Mouse (Mus musculus): ENCODE data around the gene Kcnab2. TPM values are rescaled to one million over a fixed set of nuclear protein-coding genes. Genes with fewer than 3 reads are reported as not detected.

Kcnab2 gene
- polyA plus RNA-seq, 1 experiment from 2014 or later = 10.5 TPM

- H3K4me3 ChIP-seq (ENCODE audit: low read depth, low read length) = no peak overlapping the region
- H3K27me3 ChIP-seq (ENCODE audit: control insufficient read depth, insufficient read depth, low read length) = no peaks in the 10 kb centered on the region
- H3K36me3 ChIP-seq (ENCODE audit: control insufficient read depth, insufficient read depth, low read length) = no peaks in the 10 kb centered on the region
- no peak for DNase-seq (ENCODE audit: low spot score)
- no peak overlapping the region for H3K9ac ChIP-seq (ENCODE audit: low read length)
- no peak for ATAC-seq (replicated peaks; ENCODE audit: low FRiP score)
- 81% methylated on average over 3 of the region's 3 CpGs for WGBS
- H3K9me3 ChIP-seq (ENCODE audit: control insufficient read depth, low read length) = no peaks in the 10 kb centered on the region
- no peak overlapping the region for H3K27ac ChIP-seq (ENCODE audit: low read depth, low read length)
- no peak overlapping the region for H3K4me2 ChIP-seq (ENCODE audit: low read depth, low read length, severe bottlenecking)
- H3K4me1 ChIP-seq (replicated peaks; ENCODE audit: control insufficient read depth, insufficient read depth, low read length) = no peaks in the 10 kb centered on the region
These were observed 78.7 kb downstream of the Kcnab2 start for GRCm38 (mm10) chr4:152398926-152399325.

- Histone ChIP-seq H3K27me3 (ENCODE audit: control insufficient read depth, insufficient read depth, low read length) (no peaks in the 10 kb centered on the region), H3K9me3 (ENCODE audit: control insufficient read depth, low read length) (no peaks in the 10 kb centered on the region), H3K4me1 (replicated peaks; ENCODE audit: control insufficient read depth, insufficient read depth, low read length) (no peaks in the 10 kb centered on the region), H3K36me3 (ENCODE audit: control insufficient read depth, insufficient read depth, low read length) (no peaks in the 10 kb centered on the region), H3K9ac (ENCODE audit: low read length) (no peak overlapping the region), H3K27ac (ENCODE audit: low read depth, low read length) (no peak overlapping the region), H3K4me3 (ENCODE audit: low read depth, low read length) (no peak overlapping the region), H3K4me2 (ENCODE audit: low read depth, low read length, severe bottlenecking) (no peak overlapping the region)
- no peak for ATAC-seq (replicated peaks; ENCODE audit: low FRiP score)
- DNase-seq (ENCODE audit: low spot score) = no peak
- WGBS = 89% methylated on average over 17 of the region's 17 CpGs
These were observed 85.0 kb downstream of the Kcnab2 start for GRCm38 (mm10) chr4:152392627-152393026.

- 91% methylated on average over 5 of the region's 5 CpGs for WGBS
- no peaks in the 10 kb centered on the region for H3K36me3 ChIP-seq (ENCODE audit: control insufficient read depth, insufficient read depth, low read length)
- no peak overlapping the region for H3K4me2 ChIP-seq (ENCODE audit: low read depth, low read length, severe bottlenecking)
- H3K4me3 ChIP-seq (ENCODE audit: low read depth, low read length) = no peak overlapping the region
- ATAC-seq (replicated peaks; ENCODE audit: low FRiP score) = no peak
- H3K27me3 ChIP-seq (ENCODE audit: control insufficient read depth, insufficient read depth, low read length) = no peaks in the 10 kb centered on the region
- H3K27ac ChIP-seq (ENCODE audit: low read depth, low read length) = no peak overlapping the region
- H3K9ac ChIP-seq (ENCODE audit: low read length) = no peak overlapping the region
- no peak for DNase-seq (ENCODE audit: low spot score)
- H3K4me1 ChIP-seq (replicated peaks; ENCODE audit: control insufficient read depth, insufficient read depth, low read length) = no peaks in the 10 kb centered on the region
- H3K9me3 ChIP-seq (ENCODE audit: control insufficient read depth, low read length) = no peaks in the 10 kb centered on the region
These were observed 85.5 kb downstream of the Kcnab2 start for GRCm38 (mm10) chr4:152392192-152392591.

- DNase-seq (ENCODE audit: low spot score) (peak; percentile 61), ATAC-seq (replicated peaks; ENCODE audit: low FRiP score) (no peak)
- H3K4me1 ChIP-seq (replicated peaks; ENCODE audit: control insufficient read depth, insufficient read depth, low read length) = no peaks in the 10 kb centered on the region
- no peak overlapping the region for H3K4me2 ChIP-seq (ENCODE audit: low read depth, low read length, severe bottlenecking)
- H3K4me3 ChIP-seq (ENCODE audit: low read depth, low read length) = no peak overlapping the region
- H3K36me3 ChIP-seq (ENCODE audit: control insufficient read depth, insufficient read depth, low read length) = no peaks in the 10 kb centered on the region
- H3K9ac ChIP-seq (ENCODE audit: low read length) = no peak overlapping the region
- no peak overlapping the region for H3K27ac ChIP-seq (ENCODE audit: low read depth, low read length)
- WGBS = 58% methylated on average over 16 of the region's 16 CpGs
- H3K27me3 ChIP-seq (ENCODE audit: control insufficient read depth, insufficient read depth, low read length) = no peaks in the 10 kb centered on the region
- no peaks in the 10 kb centered on the region for H3K9me3 ChIP-seq (ENCODE audit: control insufficient read depth, low read length)
These were observed 92.0 kb downstream of the Kcnab2 start for GRCm38 (mm10) chr4:152385644-152386043.

GRCm38 (mm10) chr4:152382528-152383252 lies 95.0 kb downstream of the Kcnab2 start:
- no peak for ATAC-seq (replicated peaks; ENCODE audit: low FRiP score)
- Histone ChIP-seq H3K9me3 (ENCODE audit: control insufficient read depth, low read length) (no peaks in the 10 kb centered on the region), H3K27ac (ENCODE audit: low read depth, low read length) (no peak overlapping the region), H3K9ac (ENCODE audit: low read length) (no peak overlapping the region), H3K36me3 (ENCODE audit: control insufficient read depth, insufficient read depth, low read length) (no peaks in the 10 kb centered on the region), H3K4me1 (replicated peaks; ENCODE audit: control insufficient read depth, insufficient read depth, low read length) (no peaks in the 10 kb centered on the region), H3K4me2 (ENCODE audit: low read depth, low read length, severe bottlenecking) (no peak overlapping the region), H3K4me3 (ENCODE audit: low read depth, low read length) (no peak overlapping the region), H3K27me3 (ENCODE audit: control insufficient read depth, insufficient read depth, low read length) (no peaks in the 10 kb centered on the region)
- 84% methylated on average over 17 of the region's 17 CpGs for WGBS
- DNase-seq (ENCODE audit: low spot score) = no peak

- no peak overlapping the region for H3K27ac ChIP-seq (ENCODE audit: low read depth, low read length)
- WGBS = 50% methylated on average over 7 of the region's 7 CpGs
- H3K4me3 ChIP-seq (ENCODE audit: low read depth, low read length) = no peak overlapping the region
- H3K9me3 ChIP-seq (ENCODE audit: control insufficient read depth, low read length) = no peaks in the 10 kb centered on the region
- H3K4me1 ChIP-seq (replicated peaks; ENCODE audit: control insufficient read depth, insufficient read depth, low read length) = peaks cover 10% of the 10 kb centered on the region; the same call in 1 of the 2 replicates
- DNase-seq (ENCODE audit: low spot score) (no peak), ATAC-seq (replicated peaks; ENCODE audit: low FRiP score) (no peak)
- H3K4me2 ChIP-seq (ENCODE audit: low read depth, low read length, severe bottlenecking) = no peak overlapping the region
- no peak overlapping the region for H3K9ac ChIP-seq (ENCODE audit: low read length)
- no peaks in the 10 kb centered on the region; the same call in 1 of the 2 replicates for H3K27me3 ChIP-seq (ENCODE audit: control insufficient read depth, insufficient read depth, low read length)
- no peaks in the 10 kb centered on the region for H3K36me3 ChIP-seq (ENCODE audit: control insufficient read depth, insufficient read depth, low read length)
These were observed 112.4 kb downstream of the Kcnab2 start for GRCm38 (mm10) chr4:152365228-152365627.

GRCm38 (mm10) chr4:152362180-152362579 lies 115.5 kb downstream of the Kcnab2 start:
- no peak overlapping the region for H3K4me2 ChIP-seq (ENCODE audit: low read depth, low read length, severe bottlenecking)
- H3K9ac ChIP-seq (ENCODE audit: low read length) = no peak overlapping the region
- H3K4me3 ChIP-seq (ENCODE audit: low read depth, low read length) = no peak overlapping the region
- DNase-seq (ENCODE audit: low spot score) (no peak), ATAC-seq (replicated peaks; ENCODE audit: low FRiP score) (no peak)
- H3K36me3 ChIP-seq (ENCODE audit: control insufficient read depth, insufficient read depth, low read length) = no peaks in the 10 kb centered on the region
- peaks cover 2% of the 10 kb centered on the region; the same call in 1 of the 2 replicates for H3K27me3 ChIP-seq (ENCODE audit: control insufficient read depth, insufficient read depth, low read length)
- WGBS = 78% methylated on average over 9 of the region's 9 CpGs
- H3K27ac ChIP-seq (ENCODE audit: low read depth, low read length) = no peak overlapping the region
- no peaks in the 10 kb centered on the region for H3K9me3 ChIP-seq (ENCODE audit: control insufficient read depth, low read length)
- H3K4me1 ChIP-seq (replicated peaks; ENCODE audit: control insufficient read depth, insufficient read depth, low read length) = peaks cover 10% of the 10 kb centered on the region; the same call in 1 of the 2 replicates

- no peak overlapping the region for H3K27ac ChIP-seq (ENCODE audit: low read depth, low read length)
- DNase-seq (ENCODE audit: low spot score) = peak; percentile 90
- peaks cover 10% of the 10 kb centered on the region; the same call in 1 of the 2 replicates for H3K4me1 ChIP-seq (replicated peaks; ENCODE audit: control insufficient read depth, insufficient read depth, low read length)
- no peaks in the 10 kb centered on the region for H3K9me3 ChIP-seq (ENCODE audit: control insufficient read depth, low read length)
- H3K4me3 ChIP-seq (ENCODE audit: low read depth, low read length) = peak overlapping the region; percentile 24
- ATAC-seq (replicated peaks; ENCODE audit: low FRiP score) = peak; percentile 79
- H3K9ac ChIP-seq (ENCODE audit: low read length) = peak overlapping the region; percentile 29; the same call in 1 of the 2 replicates
- H3K36me3 ChIP-seq (ENCODE audit: control insufficient read depth, insufficient read depth, low read length) = no peaks in the 10 kb centered on the region
- under 1% methylated on average over 24 of the region's 24 CpGs for WGBS
- peak overlapping the region; percentile 52 for H3K4me2 ChIP-seq (ENCODE audit: low read depth, low read length, severe bottlenecking)
- peaks cover 2% of the 10 kb centered on the region; the same call in 1 of the 2 replicates for H3K27me3 ChIP-seq (ENCODE audit: control insufficient read depth, insufficient read depth, low read length)
These were observed 116.8 kb downstream of the Kcnab2 start for GRCm38 (mm10) chr4:152360855-152361254.

GRCm38 (mm10) chr4:152359700-152360099 lies 118.0 kb downstream of the Kcnab2 start:
- ATAC-seq (replicated peaks; ENCODE audit: low FRiP score) (no peak), DNase-seq (ENCODE audit: low spot score) (no peak)
- no peak overlapping the region for H3K27ac ChIP-seq (ENCODE audit: low read depth, low read length)
- H3K36me3 ChIP-seq (ENCODE audit: control insufficient read depth, insufficient read depth, low read length) = no peaks in the 10 kb centered on the region
- WGBS = 14% methylated on average over 10 of the region's 11 CpGs
- H3K9ac ChIP-seq (ENCODE audit: low read length) = no peak overlapping the region
- H3K9me3 ChIP-seq (ENCODE audit: control insufficient read depth, low read length) = no peaks in the 10 kb centered on the region
- H3K4me3 ChIP-seq (ENCODE audit: low read depth, low read length) = no peak overlapping the region
- no peak overlapping the region for H3K4me2 ChIP-seq (ENCODE audit: low read depth, low read length, severe bottlenecking)
- H3K4me1 ChIP-seq (replicated peaks; ENCODE audit: control insufficient read depth, insufficient read depth, low read length) = peaks cover 5% of the 10 kb centered on the region; the same call in 1 of the 2 replicates
- peaks cover 2% of the 10 kb centered on the region; the same call in 1 of the 2 replicates for H3K27me3 ChIP-seq (ENCODE audit: control insufficient read depth, insufficient read depth, low read length)
